Mouse (Mus musculus) R1 (cell line): ENCODE measurements around the gene Nop56.
A peak's percentile ranks its signal among the peaks of the same experiment; 100 is the strongest.

Experiments
- DNase-seq: peaks from one replicate; pipeline ENCODE4 v3.0.0-alpha.2; 2018; ENCODE audit warnings: low read depth, low spot score

The Nop56 gene

DNA sequence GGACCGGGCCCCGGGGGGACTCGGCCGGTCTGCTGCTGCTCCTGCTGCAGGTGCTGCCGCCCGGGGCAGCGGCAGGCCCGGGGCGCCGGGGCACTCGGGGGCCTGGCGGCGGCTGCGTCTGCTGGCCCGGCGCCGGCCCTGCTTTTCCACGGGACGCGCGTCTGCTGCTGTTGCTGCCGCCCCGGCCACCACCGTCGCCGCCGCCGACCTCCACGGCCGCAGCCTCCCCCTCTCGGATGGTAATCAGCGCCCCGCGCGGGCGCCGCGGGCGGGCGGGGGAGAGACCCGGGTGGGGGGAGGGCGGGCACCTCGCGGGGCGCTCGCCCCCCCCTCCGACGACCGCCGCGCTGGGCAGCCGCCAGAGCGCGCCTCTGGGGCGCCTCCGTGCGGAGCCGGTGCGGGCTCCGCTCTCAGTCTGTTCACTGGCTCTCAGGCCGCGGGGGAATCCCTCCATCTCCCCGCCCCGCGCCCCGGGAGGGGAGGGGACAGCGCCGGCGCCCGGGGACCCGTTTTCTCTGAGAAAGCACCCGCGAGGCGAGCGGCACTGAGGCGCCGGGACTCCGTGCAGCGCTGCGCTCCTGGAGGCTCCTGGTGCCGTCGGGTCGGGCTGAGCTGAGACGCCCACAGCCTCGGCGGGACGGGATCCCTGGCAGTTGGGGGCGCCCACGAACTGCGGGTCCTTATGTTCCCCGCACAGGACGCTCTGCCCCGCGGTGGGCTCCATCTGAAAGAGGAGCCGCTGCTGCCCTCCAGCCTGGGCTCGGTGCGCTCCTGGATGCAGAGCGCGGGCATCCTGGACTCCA is 21.3 kb downstream of the Nop56 start:
- DNase-seq, result peak; percentile 66

DNA sequence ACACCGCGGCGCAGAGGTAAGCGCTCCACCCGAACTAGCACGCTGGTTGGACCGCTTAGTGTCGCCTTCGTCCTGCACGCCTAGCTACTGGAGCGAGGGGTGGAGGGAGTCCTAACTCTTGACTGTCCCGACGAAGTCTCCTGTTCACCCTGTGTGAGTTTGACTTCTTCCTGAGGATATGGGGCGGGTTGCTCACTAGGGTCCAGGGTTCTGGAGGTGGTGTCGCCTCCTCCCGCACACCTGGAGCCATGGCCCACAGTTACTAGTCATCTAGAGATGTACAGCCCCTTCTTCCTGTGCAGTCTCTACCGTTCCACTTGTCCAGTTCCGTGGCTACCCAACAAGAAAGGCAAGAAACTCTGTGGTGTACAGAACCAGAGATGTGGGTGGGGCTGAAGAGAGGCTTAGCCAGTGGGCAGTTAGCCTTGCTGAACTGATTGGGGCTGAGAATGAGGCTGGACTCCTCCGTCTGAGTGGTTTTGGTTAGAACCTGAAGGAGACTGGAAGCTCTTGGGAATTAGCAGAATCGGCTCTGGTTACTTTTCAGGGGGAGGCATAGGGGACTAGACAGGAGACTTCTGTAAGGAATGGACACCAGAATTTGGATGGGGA is 22.0 kb downstream of the Nop56 start:
- no peak for DNase-seq

DNA sequence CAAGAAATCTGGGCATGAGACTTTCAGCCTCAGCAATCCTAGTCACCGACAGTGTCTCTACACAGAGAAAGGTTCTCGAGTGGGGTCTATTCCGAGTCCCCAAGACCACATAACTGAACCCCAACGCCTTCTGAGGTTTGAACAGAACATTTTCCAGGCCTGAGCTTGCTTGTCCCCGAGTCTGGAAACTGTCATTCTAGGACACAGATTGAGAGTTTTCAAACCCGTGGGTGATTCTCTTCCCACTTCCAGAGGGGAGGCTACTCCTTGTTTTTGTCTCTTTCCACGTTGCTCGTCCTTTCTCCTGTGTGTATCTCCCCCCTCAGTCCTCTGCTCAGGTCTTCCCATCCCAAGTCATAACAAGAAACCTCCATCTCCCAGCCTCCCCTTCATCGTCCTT is 23.4 kb downstream of the Nop56 start:
- DNase-seq, result no peak

DNA sequence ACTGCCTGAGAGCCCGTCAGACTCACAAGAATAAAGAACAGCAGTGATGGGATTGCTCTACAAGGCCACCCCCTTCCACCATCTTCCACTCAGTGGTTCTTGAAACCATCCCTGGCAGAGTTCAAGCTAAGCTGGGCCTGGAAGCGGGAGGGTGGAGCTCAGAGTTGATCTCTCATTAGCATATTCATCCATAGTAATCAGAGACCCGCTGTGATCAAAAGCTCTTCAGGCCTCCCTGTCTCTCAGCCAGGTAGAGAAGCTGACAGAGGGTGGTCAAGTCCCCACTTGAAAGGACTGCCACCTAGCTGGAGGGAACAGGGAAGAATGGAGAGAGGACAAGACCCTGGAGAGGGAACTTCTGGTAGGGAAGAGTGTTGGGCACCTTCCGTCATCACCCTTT is 28.8 kb downstream of the Nop56 start:
- DNase-seq, result peak; percentile 59

DNA sequence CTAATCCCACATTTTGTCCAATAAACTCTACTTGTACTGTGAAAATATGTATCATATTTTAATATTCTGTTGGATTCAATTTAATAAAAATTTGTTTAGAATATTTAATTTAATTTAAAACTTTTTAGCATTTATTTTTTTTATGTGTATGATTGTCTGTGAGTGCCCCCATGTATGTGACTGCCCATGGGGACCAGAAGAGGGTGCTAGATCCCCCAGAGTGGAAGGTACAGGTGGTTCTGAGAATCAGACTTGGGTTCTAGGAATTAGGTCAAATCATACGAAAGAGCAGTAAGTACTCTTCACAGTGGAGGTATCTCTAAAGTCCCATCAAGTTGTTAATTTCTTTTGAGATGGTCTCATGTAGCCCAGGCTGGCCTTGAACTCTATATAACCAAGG is 52.8 kb downstream of the Nop56 start:
- DNase-seq, result no peak
